Mouse (Mus musculus): ENCODE results near the gene Acta2.

DNA sequence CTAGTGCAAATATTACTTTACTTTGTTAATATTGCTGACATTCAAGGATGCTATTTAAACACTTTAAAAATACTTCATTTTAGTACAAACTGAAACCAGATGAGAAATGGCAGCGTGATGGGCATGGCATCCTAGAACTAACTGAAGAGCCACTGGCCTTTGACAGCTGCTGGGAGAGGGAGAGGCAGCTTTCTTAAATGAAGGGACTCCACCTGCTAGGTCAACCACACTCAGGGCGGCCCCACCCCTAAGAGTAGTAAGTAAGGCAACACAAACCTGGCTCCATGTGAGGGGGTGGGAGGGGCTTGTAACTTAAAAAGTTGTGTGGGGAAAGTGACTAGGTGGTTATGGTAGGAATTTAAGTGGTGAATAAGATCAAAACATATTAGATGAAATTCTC lies 52.7 kb downstream of the Acta2 start:
- no peak for TF ChIP-seq CTCF (conservative IDR thresholded peaks at IDR 0.05; ENCODE audit: insufficient read depth, insufficient read length, low read depth, low read length)
- no peak for TF ChIP-seq POLR2A (IDR thresholded peaks at IDR 0.05; ENCODE audit: low read depth, low read length)

Measured in kidney, adult 2 months (tissue).